In the genomic region with DNA sequence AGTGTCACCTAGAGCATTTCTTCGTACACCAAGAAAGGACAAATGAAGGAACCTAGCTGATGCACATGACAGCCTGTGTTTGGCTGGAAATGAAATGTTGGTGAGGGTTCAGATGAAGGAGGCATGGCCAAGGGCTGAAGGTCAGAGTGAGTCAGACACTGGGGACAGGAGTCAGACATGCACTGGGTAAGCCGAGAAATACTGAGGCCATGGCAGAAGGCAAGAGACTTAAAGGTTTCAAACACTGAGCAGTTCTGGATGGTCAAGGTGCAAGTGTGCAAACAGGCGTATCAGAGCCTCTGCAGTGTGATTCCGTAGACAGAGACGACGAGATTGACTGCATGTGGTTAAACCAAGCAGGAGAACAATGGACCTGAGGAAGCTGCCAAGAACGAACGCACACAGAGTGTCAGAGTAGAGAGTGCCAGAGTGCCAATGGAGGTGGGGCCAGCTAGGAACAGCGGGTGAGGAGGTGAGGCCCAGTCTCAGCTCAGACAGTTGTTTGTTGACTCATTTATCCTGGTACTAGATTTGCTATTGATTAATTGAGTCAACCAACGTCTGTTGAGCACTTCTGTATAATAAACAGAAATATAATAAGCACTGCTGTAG, we compare ENCODE assay signal across 8 mouse cellular contexts.
DNase-seq lines count a peak whose midpoint lies in the region; ATAC-seq and TF ChIP-seq lines count a peak whose summit lies in the region.

No protein-coding gene starts in this region.

- H3K27ac ChIP-seq in lung, postnatal 0 days (ENCODE audit: low read length), result no peak overlapping the region

- H3K9ac ChIP-seq in lung, postnatal 0 days (replicated peaks; ENCODE audit: low read depth), result no peak overlapping the region

- peak; percentile 12 for DNase-seq in cerebellum, adult 11-12 months
- DNase-seq in cerebellum, postnatal 4 days (ENCODE audit: low spot score in 2 of 2), result no peak
- peak; percentile 32 for DNase-seq in lung, postnatal 0 days (ENCODE audit: low spot score)
- DNase-seq in lung, postnatal 4 days, result no peak
- peak; percentile 7 to 17 for DNase-seq in heart, postnatal 14 days
- DNase-seq in ovary, postnatal 14 days (ENCODE audit: low spot score), result peak; percentile 11
- no peak for DNase-seq in thymus, postnatal 25 days
- no peak for DNase-seq in thymus, adult 18-20 months

- H3K4me2 ChIP-seq in lung, postnatal 0 days (replicated peaks; ENCODE audit: low read depth, low read length), result no peak overlapping the region

- no peaks in the 10 kb centered on the region for H3K4me1 ChIP-seq in lung, postnatal 0 days (ENCODE audit: insufficient read depth, low read depth, low read length)

- H3K36me3 ChIP-seq in lung, postnatal 0 days (ENCODE audit: insufficient read depth, low read length), result no peaks in the 10 kb centered on the region

- 0 out of 2 replicates have a peak, but pooled peaks cover 1% of the 10 kb centered on the region for H3K9me3 ChIP-seq in lung, postnatal 0 days (ENCODE audit: low read length)

- no peak for TF ChIP-seq CTCF in lung, postnatal 0 days (IDR thresholded peaks at IDR 0.05)

- H3K4me3 ChIP-seq in lung, postnatal 0 days (ENCODE audit: low read depth, low read length), result no peak overlapping the region

- TF ChIP-seq EP300 in lung, postnatal 0 days (IDR thresholded peaks at IDR 0.05), result no peak

- WGBS in lung, postnatal 0 days, result 38% methylated on average over 10 of the region's 10 CpGs

- ATAC-seq in lung, postnatal 0 days, result no peak; the same call in 1 of the 2 replicates

- no peaks in the 10 kb centered on the region for H3K27me3 ChIP-seq in lung, postnatal 0 days (replicated peaks; ENCODE audit: insufficient read depth, low read length)

- intact Hi-C loops in heart, postnatal 14 days (cut with DNase I), result no loop called here

Comparison
In these comparisons a context has a peak if more than half of its experiments do, and no peak if none do; other contexts are left out.
1. DNase-seq: peak in cerebellum, adult 11-12 months (single experiment), lung, postnatal 0 days (single experiment), heart, postnatal 14 days (2 of 2) and ovary, postnatal 14 days (single experiment); none in cerebellum, postnatal 4 days (0 of 2), lung, postnatal 4 days (0 of 2), thymus, postnatal 25 days (single experiment) and thymus, adult 18-20 months (0 of 2).